Mouse (Mus musculus) layer of hippocampus, adult 11-12 months (tissue): ENCODE results near the gene Olfr418.
"Not testable (repeated sequence)": the region's sequence is repeated elsewhere in the genome, so short reads cannot be mapped to it uniquely, and the experiment has no call there.

Source experiments
- DNase-seq: peaks from one replicate; pipeline ENCODE4 v3.0.0; 2022; ENCODE audit warnings: low spot score

The Olfr418 gene

DNA sequence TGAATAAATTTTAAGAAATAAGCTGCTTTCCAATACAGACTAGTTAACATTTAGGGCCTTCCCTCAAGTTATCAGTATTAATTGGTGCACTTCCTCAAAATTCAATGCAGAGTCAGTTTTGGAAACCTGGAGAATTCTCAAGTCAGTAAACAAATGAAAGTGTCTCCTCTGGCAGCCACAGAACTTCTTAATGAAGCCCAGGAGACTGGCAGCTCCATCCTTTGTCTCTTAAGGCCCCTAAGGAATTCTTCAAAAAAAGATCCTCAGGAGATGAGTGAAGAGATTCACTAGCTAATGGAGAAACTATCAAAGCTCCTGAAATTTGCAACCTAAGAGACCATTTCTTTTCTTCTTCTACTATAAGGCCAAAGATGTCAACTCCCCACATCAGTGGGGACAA, at the start of gene Olfr418:
Gene Olfr418 (plus strand): TSS at position 301 of the 400 bp plus-strand sequence.
- no peak for DNase-seq

DNA sequence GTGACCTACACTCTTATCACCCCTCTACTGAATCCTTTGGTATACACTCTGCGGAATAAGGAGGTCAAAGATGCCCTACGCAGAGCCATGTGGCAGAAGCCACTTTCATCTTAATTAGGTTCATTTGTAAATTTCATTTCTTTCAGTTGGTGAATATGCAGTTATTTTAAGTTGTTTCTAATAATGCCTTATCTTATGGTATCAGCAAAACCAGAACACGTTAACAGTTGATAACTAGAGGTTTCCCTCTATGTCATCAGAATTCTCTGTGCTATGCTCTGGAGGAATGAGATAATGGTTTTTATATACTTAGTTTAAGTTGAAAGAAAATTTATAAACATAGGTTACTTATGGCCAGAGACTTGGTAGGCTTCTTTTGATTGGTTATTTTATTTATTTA, 49.3 kb upstream of the Olfr418 start:
- no peak for DNase-seq

DNA sequence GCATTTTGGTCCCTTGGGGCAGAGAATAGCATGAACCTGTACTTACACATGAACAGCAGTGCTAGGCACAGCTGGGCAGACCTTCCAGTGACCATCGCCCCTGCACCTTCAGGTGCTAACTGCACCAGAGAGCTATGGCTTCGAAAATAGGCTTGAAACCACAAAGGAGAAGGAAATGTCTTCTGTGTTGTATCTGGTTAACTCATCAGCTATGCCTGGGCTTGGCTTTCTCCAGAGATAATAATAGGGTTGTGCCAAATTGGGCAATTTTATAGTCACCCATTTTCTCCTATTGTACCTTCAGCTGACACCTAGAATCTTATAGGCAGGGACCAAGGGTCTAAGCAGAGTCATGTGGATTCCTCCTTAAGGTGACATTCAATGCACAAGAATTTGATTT, 38.7 kb upstream of the Olfr418 start, which contains the start of gene Fcer1a:
Gene Fcer1a (minus strand): TSS at position 134 of the 400 bp plus-strand sequence.
- no peak for DNase-seq

DNA sequence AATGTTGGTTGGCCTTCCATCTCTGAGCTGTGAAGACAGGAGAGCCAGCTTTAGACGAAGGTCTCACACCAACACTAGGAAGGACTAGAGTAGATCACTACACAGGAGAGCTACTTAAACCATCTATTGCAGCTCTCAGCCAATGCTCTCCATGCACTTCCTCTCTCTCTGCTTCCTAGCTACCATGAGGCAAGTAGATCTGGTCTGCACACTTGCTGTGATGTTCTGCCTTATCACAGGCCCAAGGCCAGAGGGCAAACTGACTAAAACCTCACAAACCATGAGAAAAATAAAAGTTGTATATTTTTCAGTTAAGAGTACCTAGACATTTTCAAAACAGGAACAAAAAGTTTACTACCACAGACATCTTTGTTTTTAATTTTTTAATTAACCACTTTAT, 28.8 kb upstream of the Olfr418 start:
- not testable (repeated sequence) for DNase-seq

DNA sequence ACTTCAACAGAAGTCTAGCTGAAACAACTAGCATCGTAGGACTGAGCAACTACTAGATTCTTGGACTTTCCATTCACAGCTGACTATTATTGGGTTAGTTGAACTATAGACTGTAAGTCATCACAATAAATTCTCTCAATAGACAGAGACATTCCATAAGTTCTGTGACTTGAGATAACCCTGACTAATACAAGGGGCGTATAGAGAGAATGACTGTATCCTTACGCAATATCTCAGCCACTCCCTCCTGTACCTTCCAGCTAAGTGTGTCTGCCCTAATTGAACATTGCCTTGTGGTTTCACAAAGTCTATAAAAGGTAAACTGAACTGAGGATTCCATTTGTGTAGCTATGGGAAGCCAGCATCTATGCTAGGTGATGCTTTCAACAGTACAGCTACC, 15.9 kb upstream of the Olfr418 start:
- DNase-seq = no peak

DNA sequence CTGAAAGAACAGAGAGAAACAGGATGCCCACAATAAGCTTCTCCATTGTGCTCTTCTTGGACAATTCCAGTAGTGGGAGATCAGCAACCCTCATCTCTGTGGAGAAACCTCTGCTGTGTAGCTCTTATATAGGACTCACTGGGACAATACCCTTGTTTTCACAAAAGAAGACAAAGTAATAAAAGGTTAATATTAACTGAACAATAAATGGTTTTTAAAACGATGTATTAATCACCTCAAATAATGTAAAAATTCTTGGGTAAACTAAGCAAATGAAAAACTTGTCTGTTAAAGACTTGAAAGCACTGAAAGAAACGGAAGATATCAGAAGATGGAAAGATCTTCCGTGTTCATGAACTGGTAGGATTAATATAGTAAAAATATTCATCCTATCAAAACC, 11.9 kb downstream of the Olfr418 start, which contains the start of gene Mptx2:
Gene Mptx2 (minus strand): TSS at position 101 of the 400 bp plus-strand sequence.
- DNase-seq = no peak

DNA sequence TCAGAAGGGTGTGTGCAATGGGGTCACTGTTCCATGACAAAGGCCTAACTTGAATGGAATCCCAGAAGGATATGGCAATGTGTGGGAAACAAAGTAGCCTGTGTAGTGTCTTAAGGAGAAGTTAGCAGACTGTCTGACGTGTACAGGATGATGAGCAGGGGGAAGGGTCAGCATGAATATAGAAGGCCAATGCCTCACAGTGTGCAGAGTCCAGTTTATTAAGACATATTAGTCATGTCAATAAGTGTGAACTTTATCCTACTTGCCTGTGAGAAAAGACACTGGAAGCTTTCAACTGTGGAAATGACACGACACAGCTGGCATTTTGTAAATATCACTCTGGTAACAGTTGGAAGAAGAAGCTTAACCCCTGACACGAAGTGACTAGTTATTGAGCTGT, 37.0 kb downstream of the Olfr418 start:
- not testable (repeated sequence) for DNase-seq

DNA sequence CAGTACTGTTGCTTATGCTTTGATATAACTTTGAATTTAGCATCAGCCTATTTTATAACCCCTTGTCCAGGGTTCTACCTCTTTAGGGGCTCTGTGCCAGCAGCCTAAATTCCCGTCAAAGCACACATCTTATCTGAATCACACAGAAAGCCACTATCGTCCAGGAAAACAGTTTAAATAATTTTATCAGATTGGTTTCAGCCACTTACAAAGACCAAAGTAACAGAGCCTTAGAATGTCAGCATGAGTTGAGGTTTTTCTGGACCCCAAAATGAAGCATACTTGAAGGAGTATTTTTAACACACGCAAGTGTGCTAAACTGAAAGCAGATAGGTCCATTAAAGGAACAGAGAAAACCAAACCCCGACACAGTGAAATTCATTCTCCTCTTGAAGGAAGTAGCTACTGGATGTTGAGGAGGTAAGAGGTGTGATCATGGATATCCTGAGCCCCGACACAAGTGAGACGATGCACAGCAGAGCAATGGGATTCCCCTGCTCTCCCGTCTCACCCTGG, 47.8 kb downstream of the Olfr418 start:
- DNase-seq = not testable (repeated sequence)

DNA sequence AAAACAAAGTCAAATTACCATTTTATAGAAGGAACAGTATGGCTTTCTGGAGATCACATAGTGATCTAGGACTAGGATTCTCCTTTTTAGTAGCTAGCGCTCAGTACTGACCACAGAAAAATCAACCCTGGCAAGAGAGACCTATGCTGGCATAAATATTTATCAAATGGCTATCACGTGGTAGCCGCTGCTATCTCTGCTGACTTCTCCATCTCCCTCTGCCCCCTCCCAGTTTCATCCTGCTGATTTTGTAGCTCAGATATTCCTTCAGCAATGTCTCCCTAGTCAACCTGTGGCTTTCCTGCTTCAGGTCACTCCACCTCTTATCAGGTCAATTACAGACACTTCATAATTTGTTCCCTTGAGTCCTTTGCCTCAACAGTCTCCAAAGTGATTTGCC, 49.9 kb downstream of the Olfr418 start:
- no peak for DNase-seq

DNA sequence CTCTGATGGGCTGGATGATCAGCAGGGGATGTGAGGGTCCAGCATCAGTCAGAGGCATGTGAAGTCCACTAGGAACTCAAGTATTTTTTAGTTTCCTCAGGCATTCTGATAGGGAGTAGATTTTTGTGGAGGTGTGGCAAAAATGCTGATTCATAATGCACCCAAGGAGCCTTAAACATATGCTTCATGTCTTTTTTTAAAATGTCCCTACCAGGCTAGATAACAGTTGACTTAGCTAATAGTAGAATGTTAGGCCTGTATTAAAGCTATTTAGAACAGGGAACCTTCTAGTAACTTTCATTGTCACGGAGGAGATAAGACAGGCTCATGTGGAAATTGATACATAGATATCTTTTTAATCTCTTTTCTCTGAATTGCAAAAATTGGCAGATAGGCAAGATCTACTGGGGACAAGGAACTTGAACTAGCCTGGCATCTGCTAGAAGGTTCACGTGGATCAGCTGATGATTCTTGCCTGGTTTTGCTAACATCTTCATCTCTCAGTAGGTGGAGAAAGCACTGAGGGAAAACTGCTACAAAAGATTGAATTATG, 52.2 kb downstream of the Olfr418 start:
- no peak for DNase-seq

DNA sequence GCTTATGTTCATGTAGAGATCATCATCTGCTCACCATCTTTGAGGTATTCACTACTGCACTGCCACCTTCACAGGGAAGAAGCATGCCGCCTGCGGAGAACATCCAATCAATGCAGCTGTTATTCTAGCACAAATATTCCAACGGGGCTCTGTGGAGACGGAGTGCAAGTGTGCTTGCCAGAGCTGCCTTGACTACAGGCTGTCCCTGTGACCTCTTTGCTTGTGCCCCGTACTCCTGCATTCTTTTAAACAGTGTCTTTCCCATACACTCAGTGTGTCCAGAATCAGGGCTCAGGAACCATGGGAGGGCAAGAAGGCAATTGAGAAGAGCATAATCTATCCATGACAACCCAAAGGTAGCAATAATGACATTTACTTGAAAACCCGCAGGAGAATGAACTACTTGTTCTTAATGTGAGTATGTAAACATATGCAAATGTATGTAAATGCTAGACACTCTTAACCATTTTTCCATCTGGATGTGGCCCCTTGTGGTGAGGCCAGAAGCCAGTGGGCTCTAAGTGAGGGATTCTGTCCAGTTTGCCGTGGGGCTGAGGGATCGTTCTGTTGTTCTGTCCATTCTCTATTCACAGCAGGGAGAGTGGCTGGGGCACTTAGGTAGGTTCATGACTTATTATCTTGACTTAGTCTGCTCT, 55.9 kb downstream of the Olfr418 start:
- DNase-seq = no peak

DNA sequence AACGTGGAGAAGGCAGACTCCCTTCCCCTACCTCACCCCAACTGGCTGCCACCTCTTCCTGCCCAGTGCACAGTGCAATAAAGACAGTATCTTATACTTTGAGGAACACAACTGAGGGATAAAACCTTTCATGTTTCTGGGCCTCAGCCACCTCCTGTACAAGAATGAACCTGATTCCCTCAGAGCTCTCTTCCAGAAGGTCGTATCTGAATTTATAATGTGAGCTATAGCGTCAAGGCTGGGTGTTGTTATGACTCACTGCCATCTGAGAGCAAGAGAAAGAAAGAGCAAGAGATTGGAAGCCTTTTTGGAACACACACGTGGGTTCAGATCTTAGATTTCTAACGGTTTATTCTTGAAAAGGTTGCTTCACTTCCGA, 56.4 kb downstream of the Olfr418 start:
- no peak for DNase-seq
